Mouse (Mus musculus) liver, adult 2 months (tissue): Measurements from ENCODE around the gene Otop2. TPM values are rescaled to one million over a fixed set of nuclear protein-coding genes. Genes with fewer than 3 reads are reported as not detected.

Experiments used
- DNase-seq: peaks from one replicate; pipeline ENCODE4 v3.0.0-alpha.2; 2011; ENCODE audit warnings: low read depth, low spot score; ENCODE audit errors: extremely low read depth
- H3K27ac ChIP-seq: fragments of 200-500 bp; replicated peaks from 2 replicates; pipeline ENCODE4 v1.5.1; 2012; ENCODE audit warnings: low read depth, mild to moderate bottlenecking, control low read depth, inconsistent platforms, low read length; ENCODE audit not compliant: insufficient read depth
- H3K27me3 ChIP-seq: fragments of 200-500 bp; 2 replicates; pipeline ENCODE4 v1.6.1; 2012; ENCODE audit warnings: mild to moderate bottlenecking, moderate library complexity, low read length, inconsistent platforms; ENCODE audit not compliant: control insufficient read depth, insufficient read depth
- H3K36me3 ChIP-seq: fragments of 200-500 bp; 2 replicates; pipeline ENCODE4 v1.6.1; 2012; ENCODE audit warnings: low read length, inconsistent platforms; ENCODE audit not compliant: control insufficient read depth, insufficient read depth
- H3K4me1 ChIP-seq: fragments of 200-500 bp; 2 replicates; pipeline ENCODE4 v1.6.1; 2011; ENCODE audit warnings: low read length; ENCODE audit not compliant: control insufficient read depth, insufficient read depth
- H3K4me3 ChIP-seq: fragments of 200-500 bp; 2 replicates; pipeline ENCODE4 v1.5.1; 2011; ENCODE audit warnings: low read depth, mild to moderate bottlenecking, control low read depth, low read length, moderate library complexity; ENCODE audit not compliant: insufficient read depth
- H3K79me2 ChIP-seq: fragments of 200-500 bp; 2 replicates; pipeline ENCODE4 v1.6.1; 2012; ENCODE audit warnings: inconsistent platforms, mild to moderate bottlenecking, low read length, moderate library complexity; ENCODE audit not compliant: control insufficient read depth, insufficient read depth
- H3K9ac ChIP-seq: fragments of 200-500 bp; 2 replicates; pipeline ENCODE4 v1.6.1; 2012; ENCODE audit warnings: low read depth, mild to moderate bottlenecking, control low read depth, inconsistent platforms, low read length
- CTCF ChIP-seq: fragments of 200-500 bp; IDR thresholded peaks from 2 replicates; pipeline ENCODE4 v1.5.1; 2011; ENCODE audit warnings: low read depth, low read length, control low read depth
- POLR2A ChIP-seq: fragments of 200-500 bp; IDR thresholded peaks from 2 replicates; pipeline ENCODE4 v1.6.1; 2011; ENCODE audit warnings: low read length, control low read depth; ENCODE audit not compliant: insufficient read depth; ENCODE audit errors: extremely low read depth
- WGBS: fragments of 180-500 bp; shearing (Covaris S2); methylation state at CpG from one replicate; pipeline ENCODE4 v1.1.7; 2018; 5-methylcytosine and 5-hydroxymethylcytosine counted together
- polyA plus RNA-seq: library from polyadenylated mRNA; depleted of rRNA; stranded (reverse); fragments of >200 nt; gene quantifications from 2 replicates; pipeline ENCODE4 v1.2.3, GENCODE M21; 2012
- total RNA-seq: library from RNA; depleted of rRNA; stranded (reverse); fragments of >200 nt; gene quantifications from 2 replicates; pipeline ENCODE4 v1.2.3, GENCODE M21; 2014

The Otop2 gene
- total and polyA plus RNA-seq, 2 experiments = not detected

- no peak overlapping the region for H3K27ac ChIP-seq
- H3K36me3 ChIP-seq = no peaks in the 10 kb centered on the region
- no peak for TF ChIP-seq CTCF
- H3K27me3 ChIP-seq = peaks cover 12% of the 10 kb centered on the region
- DNase-seq = no peak
- no peak overlapping the region for H3K9ac ChIP-seq
- no peak overlapping the region for H3K4me3 ChIP-seq
- no peaks in the 10 kb centered on the region; the same call in 1 of the 2 replicates for H3K4me1 ChIP-seq
- 8% methylated on average over 20 of the region's 20 CpGs for WGBS
- no peaks in the 10 kb centered on the region for H3K79me2 ChIP-seq
Measured at GRCm38 (mm10) chr11:115265771-115266399, 41.1 kb upstream of the Otop2 start.

GRCm38 (mm10) chr11:115266400-115266778 is 40.6 kb upstream of the Otop2 start:
- H3K27me3 ChIP-seq = peaks cover 12% of the 10 kb centered on the region
- no peak for TF ChIP-seq CTCF
- no peak for TF ChIP-seq POLR2A
- WGBS = 3% methylated on average over 22 of the region's 22 CpGs
- H3K4me3 ChIP-seq = no peak overlapping the region
- H3K36me3 ChIP-seq = no peaks in the 10 kb centered on the region
- no peaks in the 10 kb centered on the region; the same call in 1 of the 2 replicates for H3K4me1 ChIP-seq
- DNase-seq = no peak
- no peaks in the 10 kb centered on the region for H3K79me2 ChIP-seq
- H3K27ac ChIP-seq = no peak overlapping the region
- no peak overlapping the region for H3K9ac ChIP-seq

GRCm38 (mm10) chr11:115267061-115267883 is 39.7 kb upstream of the Otop2 start, which contains the start of gene Grin2c:
Gene Grin2c (minus strand): TSS chr11:115267243.
- Histone ChIP-seq H3K4me3 (no peak within 1 kb of the TSS), H3K9ac (no peak within 1 kb of the TSS), H3K36me3 (no peaks in the 10 kb centered on the region), H3K27me3 (peaks cover 12% of the 10 kb centered on the region), H3K27ac (no peak within 1 kb of the TSS), H3K79me2 (no peaks in the 10 kb centered on the region), H3K4me1 (no peaks in the 10 kb centered on the region; the same call in 1 of the 2 replicates)
- DNase-seq = no peak
- WGBS = 15% methylated on average over 45 of the region's 50 CpGs
- no peak for TF ChIP-seq POLR2A
- TF ChIP-seq CTCF = no peak

DNA sequence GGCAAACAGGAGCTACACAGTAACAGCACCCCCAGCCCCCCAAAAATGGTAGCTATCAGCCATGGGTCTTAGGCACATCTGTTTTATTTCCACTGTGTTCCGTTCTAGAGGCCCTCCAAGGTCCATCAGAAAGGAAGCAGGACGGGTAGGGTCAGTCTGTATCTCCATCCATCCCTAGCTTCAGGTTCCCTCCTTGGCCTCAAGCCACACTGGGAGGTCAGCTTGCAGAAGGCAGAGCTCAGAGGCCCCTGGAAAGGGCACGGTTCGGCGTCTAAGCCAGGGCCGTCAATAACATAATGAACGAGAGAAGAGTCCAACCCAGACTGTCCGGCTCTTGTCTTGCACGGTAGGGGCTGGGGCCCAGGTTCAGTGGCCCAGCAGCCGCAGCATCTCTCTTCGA is 39.0 kb upstream of the Otop2 start:
- H3K27me3 ChIP-seq = peaks cover 12% of the 10 kb centered on the region
- DNase-seq = no peak

GRCm38 (mm10) chr11:115269330-115270066 is 37.5 kb upstream of the Otop2 start:
- Histone ChIP-seq H3K27me3 (peaks cover 12% of the 10 kb centered on the region), H3K4me3 (no peak overlapping the region), H3K36me3 (no peaks in the 10 kb centered on the region), H3K79me2 (no peaks in the 10 kb centered on the region), H3K9ac (no peak overlapping the region), H3K4me1 (no peaks in the 10 kb centered on the region; the same call in 1 of the 2 replicates), H3K27ac (no peak overlapping the region)
- WGBS = 91% methylated on average over 27 of the region's 27 CpGs
- no peak for DNase-seq
- TF ChIP-seq CTCF = no peak
- no peak for TF ChIP-seq POLR2A

More for the DNA sequence above, 39.0 kb upstream of the Otop2 start:
- TF ChIP-seq POLR2A (no peak), CTCF (no peak)
- H3K27ac ChIP-seq = no peak overlapping the region
- no peaks in the 10 kb centered on the region for H3K79me2 ChIP-seq
- no peaks in the 10 kb centered on the region for H3K36me3 ChIP-seq
- WGBS = 89% methylated on average over 11 of the region's 11 CpGs
- no peak overlapping the region for H3K4me3 ChIP-seq
- no peak overlapping the region for H3K9ac ChIP-seq
- no peaks in the 10 kb centered on the region; the same call in 1 of the 2 replicates for H3K4me1 ChIP-seq
